Mouse (Mus musculus): ENCODE data around the gene Tgif2. TPM values are rescaled to one million over a fixed set of nuclear protein-coding genes. Genes with fewer than 3 reads are reported as not detected.
A peak's percentile ranks its signal among the peaks of the same experiment; 100 is the strongest.
"Not testable (repeated sequence)": the region's sequence is repeated elsewhere in the genome, so short reads cannot be mapped to it uniquely, and the experiment has no call there.

Gene Tgif2
- polyA plus RNA-seq, 1 experiment from 2014 or later: 11.9 TPM

GRCm38 (mm10) chr2:156884396-156885211 is 44.8 kb downstream of the Tgif2 start:
- no peak for TF ChIP-seq CTCF (IDR thresholded peaks at IDR 0.05; ENCODE audit: low read depth)
- TF ChIP-seq EP300 (optimal IDR thresholded peaks at IDR 0.05): no peak

GRCm38 (mm10) chr2:156885666-156886065 is 45.9 kb downstream of the Tgif2 start:
- H3K27me3 ChIP-seq (ENCODE audit: control insufficient read depth, insufficient read depth, low read length); H3K4me1 ChIP-seq (replicated peaks; ENCODE audit: control insufficient read depth, insufficient read depth); H3K9ac ChIP-seq (ENCODE audit: low read length); H3K36me3 ChIP-seq (ENCODE audit: control insufficient read depth, insufficient read depth, low read length); H3K4me2 ChIP-seq (replicated peaks; ENCODE audit: low read depth); ATAC-seq (ENCODE audit: low FRiP score, low TSS enrichment); H3K9me3 ChIP-seq (ENCODE audit: control insufficient read depth, low read length); H3K27ac ChIP-seq (replicated peaks); DNase-seq (ENCODE audit: low spot score); H3K4me3 ChIP-seq (ENCODE audit: low read depth, low read length): not testable (repeated sequence)
- 87% methylated on average over 2 of the region's 2 CpGs for WGBS
- TF ChIP-seq CTCF (IDR thresholded peaks at IDR 0.05; ENCODE audit: low read depth): peak; percentile 35

More at GRCm38 (mm10) chr2:156884396-156885211, 44.8 kb downstream of the Tgif2 start:
- H3K9me3 ChIP-seq (ENCODE audit: control insufficient read depth, low read length): no peaks in the 10 kb centered on the region
- H3K27ac ChIP-seq (replicated peaks): no peak overlapping the region
- no peaks in the 10 kb centered on the region for H3K4me1 ChIP-seq (replicated peaks; ENCODE audit: control insufficient read depth, insufficient read depth)
- H3K36me3 ChIP-seq (ENCODE audit: control insufficient read depth, insufficient read depth, low read length): no peaks in the 10 kb centered on the region
- DNase-seq (ENCODE audit: low spot score) (no peak), ATAC-seq (ENCODE audit: low FRiP score, low TSS enrichment) (no peak)
- no peak overlapping the region for H3K4me3 ChIP-seq (ENCODE audit: low read depth, low read length)
- no peak overlapping the region for H3K4me2 ChIP-seq (replicated peaks; ENCODE audit: low read depth)
- no peak overlapping the region for H3K9ac ChIP-seq (ENCODE audit: low read length)
- H3K27me3 ChIP-seq (ENCODE audit: control insufficient read depth, insufficient read depth, low read length): no peaks in the 10 kb centered on the region
- WGBS: 79% methylated on average over 10 of the region's 10 CpGs

GRCm38 (mm10) chr2:156886084-156886631 is 46.4 kb downstream of the Tgif2 start:
- no peaks in the 10 kb centered on the region for H3K27me3 ChIP-seq (ENCODE audit: control insufficient read depth, insufficient read depth, low read length)
- H3K4me1 ChIP-seq (replicated peaks; ENCODE audit: control insufficient read depth, insufficient read depth): no peaks in the 10 kb centered on the region
- no peak overlapping the region for H3K4me3 ChIP-seq (ENCODE audit: low read depth, low read length)
- TF ChIP-seq EP300 (optimal IDR thresholded peaks at IDR 0.05) (no peak), CTCF (IDR thresholded peaks at IDR 0.05; ENCODE audit: low read depth) (no peak)
- WGBS: 77% methylated on average over 10 of the region's 10 CpGs
- no peaks in the 10 kb centered on the region for H3K9me3 ChIP-seq (ENCODE audit: control insufficient read depth, low read length)
- no peak overlapping the region for H3K4me2 ChIP-seq (replicated peaks; ENCODE audit: low read depth)
- no peak for ATAC-seq (ENCODE audit: low FRiP score, low TSS enrichment)
- no peak for DNase-seq (ENCODE audit: low spot score)
- no peaks in the 10 kb centered on the region for H3K36me3 ChIP-seq (ENCODE audit: control insufficient read depth, insufficient read depth, low read length)
- no peak overlapping the region for H3K27ac ChIP-seq (replicated peaks)
- H3K9ac ChIP-seq (ENCODE audit: low read length): no peak overlapping the region

DNA sequence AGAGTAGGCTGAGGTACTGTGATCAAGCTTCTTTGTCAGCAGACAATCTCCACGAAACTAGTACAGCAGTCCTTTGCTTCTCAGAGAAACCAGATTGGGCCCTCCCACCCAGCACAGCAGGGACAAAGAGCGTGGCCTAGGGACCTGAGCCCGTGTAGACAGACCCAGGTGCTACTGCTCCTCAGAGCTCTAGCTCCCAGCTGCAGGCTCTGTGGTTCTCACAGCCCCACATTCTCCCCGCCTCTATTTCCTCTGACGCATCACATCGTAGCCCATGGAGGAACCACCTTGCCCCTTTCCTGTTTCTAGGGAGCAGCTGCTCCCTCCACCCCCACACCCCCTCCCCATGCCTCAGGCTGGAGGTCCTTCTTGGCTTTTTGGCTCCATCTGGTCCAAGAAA is 47.2 kb downstream of the Tgif2 start, which contains the start of gene Sla2:
TSS of gene Sla2 (minus strand) at position 176 of the 400 bp plus-strand sequence.
- 50% methylated on average over 6 of the region's 6 CpGs for WGBS
- no peak within 1 kb of the TSS for H3K4me2 ChIP-seq (replicated peaks; ENCODE audit: low read depth)
- no peak within 1 kb of the TSS for H3K27ac ChIP-seq (replicated peaks)
- H3K4me1 ChIP-seq (replicated peaks; ENCODE audit: control insufficient read depth, insufficient read depth): no peaks in the 10 kb centered on the region
- no peaks in the 10 kb centered on the region for H3K36me3 ChIP-seq (ENCODE audit: control insufficient read depth, insufficient read depth, low read length)
- H3K27me3 ChIP-seq (ENCODE audit: control insufficient read depth, insufficient read depth, low read length): no peaks in the 10 kb centered on the region
- H3K9me3 ChIP-seq (ENCODE audit: control insufficient read depth, low read length): no peaks in the 10 kb centered on the region
- H3K9ac ChIP-seq (ENCODE audit: low read length): no peak within 1 kb of the TSS
- ATAC-seq (ENCODE audit: low FRiP score, low TSS enrichment) (no peak), DNase-seq (ENCODE audit: low spot score) (no peak)
- H3K4me3 ChIP-seq (ENCODE audit: low read depth, low read length): no peak within 1 kb of the TSS
- no peak for TF ChIP-seq EP300 (optimal IDR thresholded peaks at IDR 0.05)
- no peak for TF ChIP-seq CTCF (IDR thresholded peaks at IDR 0.05; ENCODE audit: low read depth)

- no peaks in the 10 kb centered on the region for H3K4me1 ChIP-seq (replicated peaks; ENCODE audit: control insufficient read depth, insufficient read depth)
- WGBS: 77% methylated on average over 3 of the region's 3 CpGs
- TF ChIP-seq CTCF (IDR thresholded peaks at IDR 0.05; ENCODE audit: low read depth) (no peak), EP300 (optimal IDR thresholded peaks at IDR 0.05) (no peak)
- ATAC-seq (ENCODE audit: low FRiP score, low TSS enrichment) (no peak), DNase-seq (ENCODE audit: low spot score) (no peak)
- no peak overlapping the region for H3K9ac ChIP-seq (ENCODE audit: low read length)
- H3K4me3 ChIP-seq (ENCODE audit: low read depth, low read length): no peak overlapping the region
- no peaks in the 10 kb centered on the region for H3K27me3 ChIP-seq (ENCODE audit: control insufficient read depth, insufficient read depth, low read length)
- H3K27ac ChIP-seq (replicated peaks): no peak overlapping the region
- H3K9me3 ChIP-seq (ENCODE audit: control insufficient read depth, low read length): no peaks in the 10 kb centered on the region
- H3K4me2 ChIP-seq (replicated peaks; ENCODE audit: low read depth): no peak overlapping the region
- H3K36me3 ChIP-seq (ENCODE audit: control insufficient read depth, insufficient read depth, low read length): no peaks in the 10 kb centered on the region
Observed at GRCm38 (mm10) chr2:156888490-156888889, 48.7 kb downstream of the Tgif2 start.

DNA sequence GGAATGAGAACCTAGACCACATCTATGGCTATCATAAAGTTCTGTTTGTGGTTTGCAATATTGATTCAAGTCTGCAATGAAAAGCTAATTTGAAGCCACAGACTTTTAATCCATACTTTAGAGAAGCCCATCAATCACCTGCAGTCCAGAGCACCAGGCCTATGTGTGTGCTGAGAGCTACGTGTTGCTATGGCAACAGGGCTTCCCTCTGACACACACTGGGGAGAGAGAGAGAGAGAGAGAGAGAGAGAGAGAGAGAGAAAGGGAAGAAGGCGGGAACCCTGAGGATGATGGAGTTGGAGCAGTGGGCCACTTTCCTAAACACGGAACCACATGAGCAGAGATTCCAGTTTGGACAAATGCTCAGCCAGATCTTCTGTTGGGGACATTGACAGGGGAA is 52.4 kb downstream of the Tgif2 start:
- 28% methylated on average over 3 of the region's 3 CpGs for WGBS
- TF ChIP-seq CTCF (IDR thresholded peaks at IDR 0.05; ENCODE audit: low read depth) (no peak), EP300 (optimal IDR thresholded peaks at IDR 0.05) (no peak)
- H3K27ac ChIP-seq (replicated peaks): no peak overlapping the region
- H3K4me3 ChIP-seq (ENCODE audit: low read depth, low read length): no peak overlapping the region
- H3K9ac ChIP-seq (ENCODE audit: low read length): no peak overlapping the region
- DNase-seq (ENCODE audit: low spot score): no peak
- no peaks in the 10 kb centered on the region for H3K4me1 ChIP-seq (replicated peaks; ENCODE audit: control insufficient read depth, insufficient read depth)
- H3K27me3 ChIP-seq (ENCODE audit: control insufficient read depth, insufficient read depth, low read length): no peaks in the 10 kb centered on the region
- no peaks in the 10 kb centered on the region for H3K9me3 ChIP-seq (ENCODE audit: control insufficient read depth, low read length)
- no peak overlapping the region for H3K4me2 ChIP-seq (replicated peaks; ENCODE audit: low read depth)
- no peaks in the 10 kb centered on the region for H3K36me3 ChIP-seq (ENCODE audit: control insufficient read depth, insufficient read depth, low read length)
- no peak for ATAC-seq (ENCODE audit: low FRiP score, low TSS enrichment)

Measured in stomach, postnatal 0 days (tissue).